Mouse (Mus musculus): ENCODE results near the gene Slc35e4. TPM values are rescaled to one million over a fixed set of nuclear protein-coding genes. Genes with fewer than 3 reads are reported as not detected.

Slc35e4 gene
- 9.2 TPM in 2 replicates for polyA plus RNA-seq (2012; rRNA removed)

DNA sequence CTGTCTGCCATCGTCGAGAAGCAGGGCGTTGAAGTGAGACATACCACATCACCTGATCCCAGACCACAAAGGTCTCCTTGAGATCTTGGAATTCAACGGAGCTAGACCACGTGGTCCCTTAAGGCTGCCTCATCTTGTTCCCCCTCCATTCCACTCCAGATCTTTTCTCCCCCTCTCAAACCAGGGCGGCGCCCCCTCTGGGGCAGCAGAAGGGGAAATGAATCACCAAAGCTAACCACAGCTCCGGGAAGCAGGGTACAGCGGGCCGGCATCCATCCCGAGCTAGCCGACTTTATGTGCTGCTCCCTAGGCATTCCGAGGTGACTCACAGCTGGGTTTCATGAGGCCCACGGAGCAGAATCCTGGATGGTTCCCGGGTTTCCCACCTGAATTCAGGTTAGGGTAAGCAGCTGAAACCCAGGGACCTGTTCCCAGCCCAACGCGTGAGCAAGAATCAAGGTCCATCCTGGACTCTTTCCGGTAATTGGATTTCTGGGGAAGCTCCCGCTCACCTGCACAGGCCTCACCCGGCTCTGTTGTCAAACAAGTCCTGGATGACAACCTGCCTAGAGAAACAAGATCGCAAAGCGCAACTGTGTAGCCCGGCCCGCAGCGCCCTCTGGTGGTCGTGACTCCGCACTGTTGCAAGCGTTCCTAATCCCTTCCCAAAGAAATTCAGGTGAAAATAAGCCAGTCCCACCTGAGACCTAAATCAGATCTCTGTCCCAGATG, at the start of gene Slc35e4:
Gene Slc35e4 (minus strand): TSS at position 556 of the 732 bp plus-strand sequence.

GRCm38 (mm10) chr11:3963610-3964415, 49.3 kb upstream of the Slc35e4 start, which contains the start of gene Pes1:
Pes1 (plus strand) TSS chr11:3963975.

DNA sequence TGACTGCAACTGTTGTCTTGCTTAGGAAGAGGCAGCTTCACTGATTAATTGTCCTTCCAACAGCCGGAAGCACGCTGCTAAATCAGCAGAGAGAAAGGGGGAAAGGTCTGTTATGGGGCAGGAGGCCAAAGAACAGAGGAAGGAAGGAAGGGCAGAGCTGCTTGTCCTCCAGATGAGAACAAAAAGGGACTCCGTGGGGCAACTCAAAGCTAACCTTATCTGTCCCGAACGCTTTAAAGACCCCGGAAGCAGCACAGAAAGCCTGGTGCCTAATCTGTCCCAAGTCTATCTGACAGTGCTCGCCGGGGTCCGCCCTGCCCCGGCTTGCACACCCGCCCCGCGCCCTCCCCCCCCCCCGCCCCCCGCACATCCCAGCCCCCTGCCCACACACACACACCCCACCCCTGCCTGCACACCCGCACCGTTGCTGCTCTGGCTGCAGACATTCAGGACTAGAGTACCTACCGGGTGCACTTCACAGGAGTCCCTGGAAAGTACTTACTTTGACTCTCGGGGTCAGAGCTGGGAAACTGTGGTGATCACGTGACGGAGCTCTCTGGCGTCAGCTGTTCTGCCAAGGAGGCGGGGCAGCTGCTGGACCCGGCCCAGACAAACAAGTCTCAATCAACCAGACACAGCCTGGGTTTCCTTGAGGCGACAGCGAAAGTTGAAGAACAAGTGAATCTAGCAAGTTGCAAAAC, 17.2 kb upstream of the Slc35e4 start, which contains the start of gene Tcn2:
Gene Tcn2 (minus strand): TSS at position 649 of the 701 bp plus-strand sequence.

DNA sequence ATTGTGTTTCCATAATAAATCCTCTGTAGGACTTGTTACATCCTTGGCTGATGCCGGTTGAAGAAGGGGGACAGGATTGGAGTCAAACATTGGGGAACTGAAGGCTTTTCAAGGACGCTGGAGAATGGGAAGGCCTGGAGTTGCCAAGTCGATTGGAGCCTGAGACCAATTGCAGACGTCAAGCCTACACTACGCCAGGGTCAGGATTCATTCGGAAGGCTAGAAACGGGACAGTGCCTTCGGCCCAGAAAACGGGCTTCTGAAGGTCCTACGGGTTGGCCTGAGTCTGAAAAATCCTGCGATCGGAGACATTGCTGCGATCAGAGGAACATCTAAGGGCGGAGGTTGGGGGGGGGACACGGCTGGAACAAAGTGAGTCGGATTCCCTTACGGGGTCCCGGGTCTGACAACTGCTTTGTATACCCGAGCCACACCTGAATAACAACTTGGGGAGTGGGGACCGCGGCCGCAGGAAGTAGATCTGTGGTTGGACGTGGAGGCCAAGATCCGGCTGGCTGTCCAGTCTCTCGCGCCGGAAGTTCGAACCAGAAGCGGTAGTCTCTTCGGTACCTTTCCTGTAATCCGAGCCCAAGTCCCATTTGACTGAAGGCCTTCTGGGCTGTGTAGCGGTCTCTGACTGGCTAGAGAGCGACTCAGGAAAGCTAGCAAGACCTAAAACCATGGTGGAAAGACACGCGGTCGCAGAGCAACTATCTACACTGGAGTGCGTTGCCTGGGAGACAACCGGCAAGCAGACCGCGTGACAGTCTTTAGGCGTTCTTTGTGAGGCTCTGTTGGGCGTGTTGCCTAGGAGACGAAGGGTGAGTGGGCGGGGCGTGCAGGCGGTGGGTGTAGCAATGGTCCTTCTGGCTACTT, 19.8 kb downstream of the Slc35e4 start, which contains the start of the genes 4921536K21Rik and Dusp18:
Gene 4921536K21Rik (minus strand): TSS at position 693 of the 876 bp plus-strand sequence.
Gene Dusp18 (plus strand): TSS at position 835 of the 876 bp plus-strand sequence.

DNA sequence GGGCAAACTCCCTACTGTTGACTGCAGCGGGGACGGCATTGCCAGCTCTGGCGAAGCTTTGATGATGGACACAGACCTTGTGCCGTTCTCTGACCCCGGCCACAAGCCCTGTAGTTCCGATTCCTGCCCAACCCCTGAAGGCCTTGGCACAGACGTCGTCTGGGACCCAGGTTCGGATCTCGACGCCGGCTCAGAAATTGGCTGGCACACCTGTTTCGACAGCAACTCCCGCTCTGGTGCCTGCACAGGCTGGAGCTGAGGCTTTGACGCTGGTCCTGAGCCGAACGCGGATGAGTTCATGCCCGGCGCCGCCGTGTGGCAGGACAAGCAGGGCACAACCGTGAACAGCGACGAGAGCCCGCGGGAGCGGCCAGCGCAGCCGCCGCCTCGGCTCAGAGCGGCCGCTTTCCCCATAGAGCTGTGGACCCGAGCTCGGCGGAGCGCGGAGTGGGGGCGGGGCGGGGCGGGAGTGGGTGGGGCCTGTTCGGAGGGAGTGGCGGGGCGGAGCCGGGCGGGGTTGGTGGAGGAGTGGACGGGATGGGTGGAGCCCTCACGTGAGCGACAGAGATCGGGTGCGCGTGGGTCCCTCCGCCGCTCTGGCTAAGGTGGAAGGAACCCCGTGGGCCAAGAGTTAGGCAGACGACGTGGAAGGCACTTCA, 50.9 kb downstream of the Slc35e4 start, which contains the start of gene Osbp2:
Gene Osbp2 (minus strand): TSS at position 450 of the 659 bp plus-strand sequence.

Other genes starting within 250 kb of the Slc35e4 start
- 18.2 and 19.4 TPM in 2 replicates for gene Osbp2, start 50.8 kb downstream of the Slc35e4 start, polyA plus RNA-seq (2012; rRNA removed)
- gene 4921536K21Rik, start 19.6 kb downstream of the Slc35e4 start, polyA plus RNA-seq (2012; rRNA removed): 0.70 and 0.98 TPM in 2 replicates
- 16.0 and 17.2 TPM in 2 replicates for gene Dusp18, start 19.4 kb downstream of the Slc35e4 start, polyA plus RNA-seq (2012; rRNA removed)
- gene Tcn2, start 17.5 kb upstream of the Slc35e4 start, polyA plus RNA-seq (2012; rRNA removed): 19.4 and 26.9 TPM in 2 replicates
- gene Pes1, start 49.3 kb upstream of the Slc35e4 start, polyA plus RNA-seq (2012; rRNA removed): 61.5 and 64.1 TPM in 2 replicates
- gene 4930556J24Rik, start 62.1 kb upstream of the Slc35e4 start, polyA plus RNA-seq (2012; rRNA removed): 0.08 TPM in 1 of 2 replicates, not detected in the other
- 2.5 and 4.3 TPM in 2 replicates for gene Gal3st1, start 69.0 kb upstream of the Slc35e4 start, polyA plus RNA-seq (2012; rRNA removed)
- gene Sec14l4, start 116.8 kb upstream of the Slc35e4 start, polyA plus RNA-seq (2012; rRNA removed): not detected in 2 replicates
- 0.11 and 0.22 TPM in 2 replicates for gene Sec14l3, start 150.2 kb upstream of the Slc35e4 start, polyA plus RNA-seq (2012; rRNA removed)
- gene Mtfp1, start 180.8 kb upstream of the Slc35e4 start, polyA plus RNA-seq (2012; rRNA removed): 5.5 and 5.7 TPM in 2 replicates
- gene Sec14l2, start 208.8 kb upstream of the Slc35e4 start, polyA plus RNA-seq (2012; rRNA removed): 4.5 and 6.8 TPM in 2 replicates
- 62.6 and 66.7 TPM in 2 replicates for gene Rnf215, start 220.5 kb upstream of the Slc35e4 start, polyA plus RNA-seq (2012; rRNA removed)
- 13.8 and 16.7 TPM in 2 replicates for gene Ccdc157, start 245.6 kb upstream of the Slc35e4 start, polyA plus RNA-seq (2012; rRNA removed)
- gene Sf3a1, start 245.7 kb upstream of the Slc35e4 start, polyA plus RNA-seq (2012; rRNA removed): 86.8 and 88.9 TPM in 2 replicates